Mouse (Mus musculus): ENCODE measurements around the gene Lgi2.

- TF ChIP-seq CTCF (IDR thresholded peaks at IDR 0.05; ENCODE audit: extremely low read depth, insufficient read depth, low read length), result no peak
- TF ChIP-seq POLR2A (IDR thresholded peaks at IDR 0.05; ENCODE audit: extremely low read depth, insufficient read depth, low read length), result no peak
Observed at GRCm38 (mm10) chr5:52588650-52589049, 22.4 kb upstream of the Lgi2 start.
